Mouse (Mus musculus) heart, postnatal 0 days (tissue): ENCODE measurements around the gene Ptpn1. TPM values are rescaled to one million over a fixed set of nuclear protein-coding genes. Genes with fewer than 3 reads are reported as not detected.

ENCODE experiments used
- ATAC-seq: fragments of 200-750 bp; cut with Nextera tagmentation; 2 replicates; pipeline ENCODE4 v1.8.0; 2017; ENCODE audit warnings: low read depth, moderate number of reproducible peaks, moderate library complexity; ENCODE audit not compliant: insufficient read depth
- DNase-seq: peaks from one replicate; pipeline ENCODE4 v3.0.0-alpha.2; 2016; ENCODE audit warnings: low spot score
- H3K27ac ChIP-seq: fragments of 300-500 bp; sonication (generic); 2 replicates; pipeline ENCODE4 v1.5.1; 2014; ENCODE audit warnings: low read depth, mild to moderate bottlenecking
- H3K27me3 ChIP-seq: fragments of 300-500 bp; sonication (generic); 2 replicates; pipeline ENCODE4 v1.6.1; 2014; ENCODE audit warnings: low read length, mixed read lengths; ENCODE audit not compliant: control insufficient read depth, insufficient read depth
- H3K36me3 ChIP-seq: fragments of 300-500 bp; sonication (generic); replicated peaks from 2 replicates; pipeline ENCODE4 v1.6.1; 2014; ENCODE audit warnings: low read length, mixed read lengths; ENCODE audit not compliant: control insufficient read depth, insufficient read depth
- H3K4me1 ChIP-seq: fragments of 300-500 bp; sonication (generic); 2 replicates; pipeline ENCODE4 v1.6.1; 2014; ENCODE audit warnings: antibody characterized with exemption; ENCODE audit not compliant: control insufficient read depth, insufficient read depth
- H3K4me2 ChIP-seq: fragments of 300-500 bp; sonication (generic); 2 replicates; pipeline ENCODE4 v1.6.1; 2014; ENCODE audit warnings: low read depth, mild to moderate bottlenecking, low read length, moderate library complexity
- H3K4me3 ChIP-seq: fragments of 300-500 bp; sonication (generic); 2 replicates; pipeline ENCODE4 v1.5.1; 2014; ENCODE audit warnings: low read depth, low read length
- H3K9ac ChIP-seq: fragments of 300-500 bp; sonication (generic); replicated peaks from 2 replicates; pipeline ENCODE4 v1.6.1; 2014; ENCODE audit warnings: low read depth, low read length, mixed read lengths
- H3K9me3 ChIP-seq: fragments of 300-500 bp; sonication (generic); replicated peaks from 2 replicates; pipeline ENCODE4 v1.6.1; 2016; ENCODE audit warnings: low read length; ENCODE audit not compliant: control insufficient read depth
- CTCF ChIP-seq: IDR thresholded peaks from 2 replicates; pipeline ENCODE4 v1.5.1; 2016; ENCODE audit warnings: antibody characterized with exemption, control low read depth, low read depth
- EP300 ChIP-seq: IDR thresholded peaks from 2 replicates; pipeline ENCODE4 v1.6.1; 2016; ENCODE audit warnings: antibody characterized with exemption, low read depth
- WGBS: fragments of 180-500 bp; shearing (Covaris S2); extraction: QIAGEN DNeasy Blood & Tissue Kit; methylation state at CpG from one replicate; pipeline ENCODE4 v1.1.7; 2014; 5-methylcytosine and 5-hydroxymethylcytosine counted together
- polyA plus RNA-seq: library from polyadenylated mRNA; unstranded; fragments of >200 nt; fragmentation: Nextera tagmentation; extraction: Ambion mirVana; gene quantifications from 2 replicates; pipeline ENCODE4 v1.2.1, GENCODE M21; 2015
- total RNA-seq: library from RNA; depleted of rRNA; stranded (reverse); fragments of >200 nt; gene quantifications from 2 replicates; pipeline ENCODE4 v1.2.3, GENCODE M21; 2014; ENCODE audit warnings: low replicate concordance

Ptpn1 gene
- total and polyA plus RNA-seq, 2 experiments from 2014 or later, result 22.0 to 37.9 TPM

- no peaks in the 10 kb centered on the region for H3K9me3 ChIP-seq
- no peaks in the 10 kb centered on the region for H3K27me3 ChIP-seq
- no peak overlapping the region for H3K27ac ChIP-seq
- TF ChIP-seq CTCF, result no peak
- no peak for TF ChIP-seq EP300
- no peak overlapping the region for H3K4me3 ChIP-seq
- no peak for DNase-seq
- no peak for ATAC-seq
- WGBS, result 67% methylated on average over 11 of the region's 11 CpGs
- no peak overlapping the region for H3K9ac ChIP-seq
- H3K4me1 ChIP-seq, result no peaks in the 10 kb centered on the region
- no peak overlapping the region for H3K4me2 ChIP-seq
- no peaks in the 10 kb centered on the region for H3K36me3 ChIP-seq
These were observed 28.5 kb upstream of the Ptpn1 start for GRCm38 (mm10) chr2:167903242-167903952.

GRCm38 (mm10) chr2:167904621-167905367 is 27.1 kb upstream of the Ptpn1 start:
- 81% methylated on average over 12 of the region's 12 CpGs for WGBS
- Histone ChIP-seq H3K27ac (no peak overlapping the region), H3K4me2 (no peak overlapping the region), H3K36me3 (no peaks in the 10 kb centered on the region), H3K4me1 (no peaks in the 10 kb centered on the region), H3K9me3 (no peaks in the 10 kb centered on the region), H3K9ac (no peak overlapping the region), H3K4me3 (no peak overlapping the region), H3K27me3 (no peaks in the 10 kb centered on the region)
- ATAC-seq, result no peak
- TF ChIP-seq EP300 (no peak), CTCF (no peak)
- DNase-seq, result no peak

- no peaks in the 10 kb centered on the region for H3K36me3 ChIP-seq
- H3K9ac ChIP-seq, result no peak overlapping the region
- DNase-seq, result no peak
- no peaks in the 10 kb centered on the region for H3K27me3 ChIP-seq
- no peak overlapping the region for H3K4me2 ChIP-seq
- ATAC-seq, result no peak
- no peaks in the 10 kb centered on the region for H3K4me1 ChIP-seq
- no peak overlapping the region for H3K27ac ChIP-seq
- 48% methylated on average over 8 of the region's 8 CpGs for WGBS
- no peak overlapping the region for H3K4me3 ChIP-seq
- H3K9me3 ChIP-seq, result no peaks in the 10 kb centered on the region
- TF ChIP-seq CTCF (peak; percentile 13; the same call in 1 of the 2 replicates), EP300 (no peak)
These were observed 26.3 kb upstream of the Ptpn1 start for GRCm38 (mm10) chr2:167905561-167905960.

GRCm38 (mm10) chr2:167906729-167907128 is 25.1 kb upstream of the Ptpn1 start:
- no peak for DNase-seq
- H3K36me3 ChIP-seq, result no peaks in the 10 kb centered on the region
- ATAC-seq, result no peak
- no peak overlapping the region for H3K9ac ChIP-seq
- H3K4me3 ChIP-seq, result no peak overlapping the region
- H3K27me3 ChIP-seq, result no peaks in the 10 kb centered on the region
- TF ChIP-seq CTCF (no peak), EP300 (no peak)
- H3K4me1 ChIP-seq, result no peaks in the 10 kb centered on the region
- no peaks in the 10 kb centered on the region for H3K9me3 ChIP-seq
- H3K27ac ChIP-seq, result no peak overlapping the region
- no peak overlapping the region for H3K4me2 ChIP-seq

GRCm38 (mm10) chr2:167909531-167910177 is 22.2 kb upstream of the Ptpn1 start:
- TF ChIP-seq EP300 (no peak), CTCF (no peak)
- no peak overlapping the region for H3K4me2 ChIP-seq
- ATAC-seq, result no peak

More at GRCm38 (mm10) chr2:167909531-167910177, 22.2 kb upstream of the Ptpn1 start:
- H3K9ac ChIP-seq, result no peak overlapping the region
- 0 out of 2 replicates have a peak, but pooled peaks cover 4% of the 10 kb centered on the region for H3K9me3 ChIP-seq
- H3K27ac ChIP-seq, result no peak overlapping the region
- H3K27me3 ChIP-seq, result no peaks in the 10 kb centered on the region
- 76% methylated on average over 11 of the region's 11 CpGs for whole genome bisulfite sequencing
- H3K4me1 ChIP-seq, result no peaks in the 10 kb centered on the region
- H3K4me3 ChIP-seq, result no peak overlapping the region
- no peak for DNase-seq
- no peaks in the 10 kb centered on the region for H3K36me3 ChIP-seq
